In genomic region chr5:120612442-120612821, GRCm38 (mm10) we compare ENCODE assay signal across 8 mouse cellular contexts. TPM values are rescaled to one million over a fixed set of nuclear protein-coding genes. Genes with fewer than 3 reads are reported as not detected.
A peak's percentile ranks its signal among the peaks of the same experiment; 100 is the strongest.
DNase-seq lines count a peak whose midpoint lies in the region; ATAC-seq and TF ChIP-seq lines count a peak whose summit lies in the region.

Gene Rita1 (minus strand): TSS chr5:120612589.
Gene Ddx54 (plus strand): TSS chr5:120612739.

- peak; percentile 85 for ATAC-seq in embryonic facial prominence, embryonic 14.5 days (ENCODE audit: low read depth)
- ATAC-seq in midbrain, embryonic 11.5 days (ENCODE audit: low FRiP score) = peak; percentile 87

- peak within 1 kb of the TSS; percentile 85 for H3K27ac ChIP-seq in embryonic facial prominence, embryonic 14.5 days (replicated peaks; ENCODE audit: low read depth, low read length)
- H3K27ac ChIP-seq in heart, adult 2 months = peak within 1 kb of the TSS; percentile 99
- H3K27ac ChIP-seq in kidney, adult 2 months (ENCODE audit: insufficient read depth, low read depth, low read length) = peak within 1 kb of the TSS; percentile 97
- peak within 1 kb of the TSS; percentile 97 for H3K27ac ChIP-seq in limb, embryonic 10.5 days
- H3K27ac ChIP-seq in midbrain, embryonic 11.5 days (ENCODE audit: low read depth, low read length) = no peak within 1 kb of the TSS; the same call in 1 of the 2 replicates

- H3K79me2 ChIP-seq in heart, adult 2 months (replicated peaks; ENCODE audit: control insufficient read depth, insufficient read depth, low read length) = no peaks in the 10 kb centered on the region; the same call in 1 of the 2 replicates

- intact Hi-C loops in heart, adult 2 months (cut with DNase I) = no loop called here

- H3K4me3 ChIP-seq in embryonic facial prominence, embryonic 14.5 days (ENCODE audit: low read depth, low read length) = peak within 1 kb of the TSS; percentile 81
- peak within 1 kb of the TSS; percentile 80 for H3K4me3 ChIP-seq in heart, adult 2 months
- peak within 1 kb of the TSS; percentile 72 for H3K4me3 ChIP-seq in kidney, adult 2 months (ENCODE audit: insufficient read depth, low read depth, low read length)
- peak within 1 kb of the TSS; percentile 76 for H3K4me3 ChIP-seq in limb, embryonic 10.5 days
- peak within 1 kb of the TSS; percentile 48 for H3K4me3 ChIP-seq in midbrain, embryonic 11.5 days (ENCODE audit: low read depth, low read length)

- peaks cover 8% of the 10 kb centered on the region; the same call in 1 of the 2 replicates for H3K36me3 ChIP-seq in embryonic facial prominence, embryonic 14.5 days (ENCODE audit: control insufficient read depth, insufficient read depth, low read length)
- no peaks in the 10 kb centered on the region for H3K36me3 ChIP-seq in heart, adult 2 months (ENCODE audit: control insufficient read depth, insufficient read depth, low read length)
- no peaks in the 10 kb centered on the region for H3K36me3 ChIP-seq in kidney, adult 2 months (ENCODE audit: control insufficient read depth, insufficient read depth, low read length)
- H3K36me3 ChIP-seq in limb, embryonic 10.5 days = peaks cover 48% of the 10 kb centered on the region
- H3K36me3 ChIP-seq in midbrain, embryonic 11.5 days (ENCODE audit: control insufficient read depth, insufficient read depth, low read length) = peaks cover 7% of the 10 kb centered on the region; the same call in 1 of the 2 replicates

- TF ChIP-seq EP300 in heart, adult 2 months (IDR thresholded peaks at IDR 0.05; ENCODE audit: insufficient read depth, low read depth, low read length) = peak; percentile 93

- H3K4me2 ChIP-seq in embryonic facial prominence, embryonic 14.5 days (ENCODE audit: low read depth, low read length) = peak within 1 kb of the TSS; percentile 78
- H3K4me2 ChIP-seq in midbrain, embryonic 11.5 days = peak within 1 kb of the TSS; percentile 92

- peak within 1 kb of the TSS; percentile 76 for H3K9ac ChIP-seq in embryonic facial prominence, embryonic 14.5 days (ENCODE audit: low read depth, low read length)
- peak within 1 kb of the TSS; percentile 78 for H3K9ac ChIP-seq in heart, adult 2 months (ENCODE audit: low read depth, low read length)
- peak within 1 kb of the TSS; percentile 72 for H3K9ac ChIP-seq in midbrain, embryonic 11.5 days (ENCODE audit: low read length)

- H3K9me3 ChIP-seq in embryonic facial prominence, embryonic 14.5 days (ENCODE audit: control insufficient read depth, low read length) = no peaks in the 10 kb centered on the region
- H3K9me3 ChIP-seq in limb, embryonic 10.5 days (replicated peaks) = no peaks in the 10 kb centered on the region
- peaks cover 3% of the 10 kb centered on the region; the same call in 1 of the 2 replicates for H3K9me3 ChIP-seq in midbrain, embryonic 11.5 days (ENCODE audit: control insufficient read depth, low read length)

- H3K27me3 ChIP-seq in embryonic facial prominence, embryonic 14.5 days (replicated peaks; ENCODE audit: control insufficient read depth, insufficient read depth, low read length) = no peaks in the 10 kb centered on the region
- H3K27me3 ChIP-seq in heart, adult 2 months (ENCODE audit: control insufficient read depth, insufficient read depth, low read length) = no peaks in the 10 kb centered on the region
- H3K27me3 ChIP-seq in kidney, adult 2 months (replicated peaks; ENCODE audit: control insufficient read depth, insufficient read depth, low read length) = no peaks in the 10 kb centered on the region
- H3K27me3 ChIP-seq in limb, embryonic 10.5 days (ENCODE audit: low read depth, poor library complexity, severe bottlenecking) = no peaks in the 10 kb centered on the region
- no peaks in the 10 kb centered on the region for H3K27me3 ChIP-seq in midbrain, embryonic 11.5 days (ENCODE audit: control insufficient read depth, insufficient read depth, low read length)

- TF ChIP-seq CTCF in heart, adult 2 months (IDR thresholded peaks at IDR 0.05) = no peak
- no peak for TF ChIP-seq CTCF in kidney, adult 2 months (conservative IDR thresholded peaks at IDR 0.05; ENCODE audit: insufficient read depth, insufficient read length, low read depth, low read length)

- H3K4me1 ChIP-seq in embryonic facial prominence, embryonic 14.5 days (ENCODE audit: control insufficient read depth, insufficient read depth, low read length) = peaks cover 13% of the 10 kb centered on the region
- peaks cover 6% of the 10 kb centered on the region for H3K4me1 ChIP-seq in heart, adult 2 months (ENCODE audit: control insufficient read depth, insufficient read depth, low read length)
- H3K4me1 ChIP-seq in kidney, adult 2 months (ENCODE audit: control insufficient read depth, insufficient read depth, low read length) = peaks cover 9% of the 10 kb centered on the region; the same call in 1 of the 2 replicates
- peaks cover 21% of the 10 kb centered on the region for H3K4me1 ChIP-seq in limb, embryonic 10.5 days
- H3K4me1 ChIP-seq in midbrain, embryonic 11.5 days (ENCODE audit: control insufficient read depth, insufficient read depth, low read length) = peaks cover 15% of the 10 kb centered on the region

- peak; percentile 62; the same call in 1 of the 2 replicates for TF ChIP-seq POLR2A in heart, adult 2 months (IDR thresholded peaks at IDR 0.05; ENCODE audit: insufficient read depth, low read depth, low read length)
- no peak for TF ChIP-seq POLR2A in kidney, adult 2 months (IDR thresholded peaks at IDR 0.05; ENCODE audit: low read depth, low read length)

- peak; percentile 90 for DNase-seq in 3134 (ENCODE audit: extremely low read depth, insufficient read length, low spot score)
- peak; percentile 88 to 94 for DNase-seq in adrenal gland, postnatal 4 days (ENCODE audit: low spot score in 2 of 2)
- DNase-seq in embryonic facial prominence, embryonic 14.5 days (ENCODE audit: low spot score) = peak; percentile 98
- DNase-seq in heart, adult 2 months = peak; percentile 97 to 98
- peak; percentile 98 for DNase-seq in kidney, adult 2 months
- DNase-seq in limb, embryonic 10.5 days (ENCODE audit: low spot score) = peak; percentile 98
- DNase-seq in midbrain, embryonic 11.5 days (ENCODE audit: low spot score, missing footprints) = peak; percentile 100
- peak; percentile 96 to 99 for DNase-seq in spleen, postnatal 10 days (ENCODE audit: low spot score in 2 of 2)

- WGBS in embryonic facial prominence, embryonic 14.5 days = under 1% methylated on average over 22 of the region's 22 CpGs
- WGBS in heart, adult 2 months = 1% methylated on average over 22 of the region's 22 CpGs
- under 1% methylated on average over 22 of the region's 22 CpGs for WGBS in kidney, adult 2 months
- WGBS in limb, embryonic 10.5 days = under 1% methylated on average over 22 of the region's 22 CpGs
- under 1% methylated on average over 22 of the region's 22 CpGs for WGBS in midbrain, embryonic 11.5 days

RNA-seq across cellular contexts. Expression of gene Rita1, which starts in this region (rescaled TPM):
- total RNA-seq in adrenal gland, postnatal 4 days (2021) = 10 to 100 TPM; 11.8 to 13.5 TPM
- 9.9 and 11.4 TPM in 2 replicates for polyA plus RNA-seq in embryonic facial prominence, embryonic 14.5 days (2014; fragmentation: Nextera tagmentation; extraction: Ambion mirVana)
- 10 to 100 TPM; 14.2 to 16.0 TPM for total RNA-seq in heart, adult 2 months (2021)
- 15.3 and 21.7 TPM in 2 replicates for polyA plus RNA-seq in heart, adult 2 months (2012; rRNA removed)
- 25.2 and 32.1 TPM in 2 replicates for polyA plus RNA-seq in kidney, adult 2 months (2012; rRNA removed)
- 17.5 and 19.5 TPM in 2 replicates for polyA plus RNA-seq in limb, embryonic 10.5 days (2016; fragmentation: Nextera tagmentation; extraction: Ambion mirVana)
- 7.9 and 8.9 TPM in 2 replicates for polyA plus RNA-seq in midbrain, embryonic 11.5 days (2014; fragmentation: Nextera tagmentation; extraction: Ambion mirVana)

RNA-seq across cellular contexts. Expression of gene Ddx54, which starts in this region (rescaled TPM):
- total RNA-seq in adrenal gland, postnatal 4 days (2021) = 10 to 100 TPM; 47.6 to 51.4 TPM
- polyA plus RNA-seq in embryonic facial prominence, embryonic 14.5 days (2014; fragmentation: Nextera tagmentation; extraction: Ambion mirVana) = 28.2 and 36.4 TPM in 2 replicates
- total RNA-seq in heart, adult 2 months (2021) = 10 to 100 TPM; 21.4 to 22.5 TPM
- 16.2 and 18.2 TPM in 2 replicates for polyA plus RNA-seq in heart, adult 2 months (2012; rRNA removed)
- polyA plus RNA-seq in kidney, adult 2 months (2012; rRNA removed) = 29.3 and 31.6 TPM in 2 replicates
- 58.1 and 62.6 TPM in 2 replicates for polyA plus RNA-seq in limb, embryonic 10.5 days (2016; fragmentation: Nextera tagmentation; extraction: Ambion mirVana)
- polyA plus RNA-seq in midbrain, embryonic 11.5 days (2014; fragmentation: Nextera tagmentation; extraction: Ambion mirVana) = 26.4 and 32.2 TPM in 2 replicates
